Mouse (Mus musculus) CH12.LX (cell line): ENCODE results near the gene Cybc1. TPM values are rescaled to one million over a fixed set of nuclear protein-coding genes. Genes with fewer than 3 reads are reported as not detected.
A peak's percentile ranks its signal among the peaks of the same experiment; 100 is the strongest.

Experiments used
- DNase-seq: peaks from one replicate; pipeline ENCODE4 v3.0.0-alpha.2; 2013; ENCODE audit errors: extremely low read depth
- H3K27ac ChIP-seq: 2 replicates; pipeline ENCODE4 v1.5.1; 2012; ENCODE audit warnings: low read depth, mild to moderate bottlenecking, control low read depth, moderate library complexity; ENCODE audit not compliant: insufficient read depth
- H3K27me3 ChIP-seq: replicated peaks from 2 replicates; pipeline ENCODE3; 2012; ENCODE audit warnings: inconsistent platforms
- H3K36me3 ChIP-seq, 2 experiments: replicated peaks in 1 of 2; 2 replicates each; pipeline versions ENCODE3 to v1.6.1; 2012; ENCODE audit warnings: inconsistent platforms in 1 of 2, low read length in 1 of 2, mild to moderate bottlenecking in 1 of 2, mixed read lengths in 1 of 2, moderate library complexity in 1 of 2; ENCODE audit not compliant: control insufficient read depth in 1 of 2, insufficient read depth in 1 of 2
- H3K4me1 ChIP-seq, 2 experiments: 2 replicates each; pipeline ENCODE4 v1.6.1; 2012; ENCODE audit warnings: inconsistent platforms in 1 of 2, moderate library complexity in 1 of 2; ENCODE audit not compliant: insufficient read depth in 2 of 2, control insufficient read depth in 1 of 2
- H3K4me2 ChIP-seq: 2 replicates; pipeline ENCODE4 v1.6.1; 2012; ENCODE audit warnings: low read depth, mild to moderate bottlenecking, control low read depth; ENCODE audit not compliant: poor library complexity, insufficient read depth, severe bottlenecking
- H3K4me3 ChIP-seq, 3 experiments: fragments of 150-350 bp in 1 of 3; sonication (generic) in 1 of 3; replicated peaks in 1 of 3; 2 replicates each; pipeline versions ENCODE3 to v1.5.1; 2011 to 2012; ENCODE audit warnings: low read depth in 2 of 3, low read length in 2 of 3, mild to moderate bottlenecking in 2 of 3, moderate library complexity in 2 of 3, control low read depth in 1 of 3, improper control_type of control experiment in 1 of 3, inconsistent platforms in 1 of 3, mixed read lengths in 1 of 3; ENCODE audit not compliant: poor library complexity in 1 of 3
- H3K79me2 ChIP-seq: replicated peaks from 2 replicates; pipeline ENCODE4 v1.6.1; 2012; ENCODE audit warnings: mild to moderate bottlenecking, moderate library complexity; ENCODE audit not compliant: control insufficient read depth, poor library complexity, insufficient read depth, severe bottlenecking; ENCODE audit errors: extremely low read depth
- H3K9ac ChIP-seq: 2 replicates; pipeline ENCODE4 v1.6.1; 2012; ENCODE audit warnings: low read depth, mild to moderate bottlenecking, control low read depth, moderate library complexity; ENCODE audit not compliant: insufficient read depth
- H3K9me3 ChIP-seq: replicated peaks from 2 replicates; pipeline ENCODE3; 2012; ENCODE audit warnings: low read length, inconsistent platforms, mixed read lengths
- BHLHE40 ChIP-seq: IDR thresholded peaks from 2 replicates; pipeline ENCODE4 v1.6.1; 2011; ENCODE audit warnings: mild to moderate bottlenecking, low read depth, low read length, improper control_type of control experiment
- CHD1 ChIP-seq: IDR thresholded peaks from 2 replicates; pipeline ENCODE4 v1.6.1; 2012; ENCODE audit warnings: low read depth, low read length, improper control_type of control experiment, inconsistent platforms
- CHD2 ChIP-seq: IDR thresholded peaks from 2 replicates; pipeline ENCODE4 v1.6.1; 2011; ENCODE audit warnings: low read length, improper control_type of control experiment
- CTCF ChIP-seq, 2 experiments: IDR thresholded peaks in 1 of 2; conservative IDR thresholded peaks in 1 of 2; 2 replicates each; pipeline ENCODE4 v1.5.1; 2011 to 2012; ENCODE audit warnings: low read depth in 2 of 2, low read length in 2 of 2, improper control_type of control experiment in 1 of 2, inconsistent platforms in 1 of 2, mild to moderate bottlenecking in 1 of 2, moderate library complexity in 1 of 2
- E2F4 ChIP-seq: IDR thresholded peaks from 2 replicates; pipeline ENCODE4 v1.6.1; 2011; ENCODE audit warnings: low read depth, low read length, improper control_type of control experiment; ENCODE audit not compliant: insufficient replicate concordance
- ELF1 ChIP-seq: IDR thresholded peaks from 2 replicates; pipeline ENCODE4 v1.6.1; 2014; ENCODE audit warnings: low read depth, mild to moderate bottlenecking, inconsistent platforms, low read length, improper control_type of control experiment
- EP300 ChIP-seq: IDR thresholded peaks from 2 replicates; pipeline ENCODE4 v1.6.1; 2011; ENCODE audit warnings: low read length, improper control_type of control experiment
- ETS1 ChIP-seq: conservative IDR thresholded peaks from 2 replicates; pipeline ENCODE4 v1.6.1; 2012; ENCODE audit warnings: low read depth, mild to moderate bottlenecking, inconsistent platforms, low read length, improper control_type of control experiment, moderate library complexity
- GABPA ChIP-seq: IDR thresholded peaks from 2 replicates; pipeline ENCODE4 v1.6.1; 2012; ENCODE audit warnings: low read depth, low read length, improper control_type of control experiment, inconsistent platforms; ENCODE audit not compliant: insufficient replicate concordance
- HCFC1 ChIP-seq: IDR thresholded peaks from 2 replicates; pipeline ENCODE4 v1.6.1; 2012; ENCODE audit warnings: low read depth, mild to moderate bottlenecking, inconsistent platforms, low read length, improper control_type of control experiment
- IRF4 ChIP-seq: IDR thresholded peaks from 2 replicates; pipeline ENCODE4 v1.6.1; 2014; ENCODE audit warnings: low read depth, mild to moderate bottlenecking, inconsistent platforms, low read length, improper control_type of control experiment
- JUN ChIP-seq: IDR thresholded peaks from 2 replicates; pipeline ENCODE4 v1.6.1; 2011; ENCODE audit warnings: low read depth, mild to moderate bottlenecking, low read length, improper control_type of control experiment, moderate library complexity; ENCODE audit not compliant: insufficient read depth
- JUND ChIP-seq: conservative IDR thresholded peaks from 2 replicates; pipeline ENCODE4 v1.6.1; 2011; ENCODE audit warnings: low read depth, low read length, improper control_type of control experiment
- KAT2A ChIP-seq: IDR thresholded peaks from 2 replicates; pipeline ENCODE4 v1.6.1; 2012; ENCODE audit warnings: low read length, improper control_type of control experiment, inconsistent platforms; ENCODE audit not compliant: insufficient replicate concordance
- MAFK ChIP-seq: IDR thresholded peaks from 2 replicates; pipeline ENCODE4 v1.6.1; 2011; ENCODE audit warnings: low read length, improper control_type of control experiment; ENCODE audit not compliant: insufficient replicate concordance
- MAX ChIP-seq: IDR thresholded peaks from 2 replicates; pipeline ENCODE4 v1.6.1; 2011; ENCODE audit warnings: low read length, improper control_type of control experiment
- MAZ ChIP-seq: IDR thresholded peaks from 2 replicates; pipeline ENCODE4 v1.6.1; 2012; ENCODE audit warnings: low read depth, mild to moderate bottlenecking, inconsistent platforms, low read length, improper control_type of control experiment, moderate library complexity
- MEF2A ChIP-seq: IDR thresholded peaks from 2 replicates; pipeline ENCODE4 v1.6.1; 2014; ENCODE audit warnings: low read depth, mild to moderate bottlenecking, inconsistent platforms, low read length, improper control_type of control experiment, borderline replicate concordance
- MXI1 ChIP-seq: IDR thresholded peaks from 2 replicates; pipeline ENCODE4 v1.6.1; 2011; ENCODE audit warnings: mild to moderate bottlenecking, low read depth, low read length, improper control_type of control experiment
- MYC ChIP-seq: IDR thresholded peaks from 2 replicates; pipeline ENCODE4 v1.6.1; 2011; ENCODE audit warnings: low read depth, mild to moderate bottlenecking, improper control_type of control experiment, low read length
- NELFE ChIP-seq: IDR thresholded peaks from 2 replicates; pipeline ENCODE4 v1.6.1; 2011; ENCODE audit warnings: low read depth, low read length, improper control_type of control experiment
- NRF1 ChIP-seq: IDR thresholded peaks from 2 replicates; pipeline ENCODE4 v1.6.1; 2014; ENCODE audit warnings: low read depth, mild to moderate bottlenecking, inconsistent platforms, low read length, improper control_type of control experiment, moderate library complexity
- PAX5 ChIP-seq: IDR thresholded peaks from 2 replicates; pipeline ENCODE4 v1.6.1; 2012; ENCODE audit warnings: low read length, inconsistent platforms, mixed read lengths
- POLR2A ChIP-seq: IDR thresholded peaks from 2 replicates; pipeline ENCODE4 v1.6.1; 2011; ENCODE audit warnings: low read depth, mild to moderate bottlenecking, improper control_type of control experiment, low read length
- POLR2AphosphoS2 ChIP-seq: IDR thresholded peaks from 2 replicates; pipeline ENCODE4 v1.6.1; 2011; ENCODE audit warnings: low read depth, low read length, improper control_type of control experiment
- RAD21 ChIP-seq: IDR thresholded peaks from 2 replicates; pipeline ENCODE4 v1.6.1; 2011; ENCODE audit warnings: low read depth, mild to moderate bottlenecking, low read length, improper control_type of control experiment, moderate library complexity
- RCOR1 ChIP-seq: conservative IDR thresholded peaks from 2 replicates; pipeline ENCODE4 v1.6.1; 2012; ENCODE audit warnings: low read depth, mild to moderate bottlenecking, inconsistent platforms, low read length, improper control_type of control experiment
- SIN3A ChIP-seq: IDR thresholded peaks from 2 replicates; pipeline ENCODE4 v1.6.1; 2012; ENCODE audit warnings: low read length, improper control_type of control experiment, inconsistent platforms
- SMC3 ChIP-seq: IDR thresholded peaks from 2 replicates; pipeline ENCODE4 v1.6.1; 2011; ENCODE audit warnings: low read depth, low read length, improper control_type of control experiment
- TBP ChIP-seq: conservative IDR thresholded peaks from 2 replicates; pipeline ENCODE4 v1.6.1; 2011; ENCODE audit warnings: low read depth, low read length, improper control_type of control experiment
- TCF12 ChIP-seq: IDR thresholded peaks from 2 replicates; pipeline ENCODE4 v1.6.1; 2014; ENCODE audit warnings: low read depth, mild to moderate bottlenecking, inconsistent platforms, low read length, improper control_type of control experiment
- UBTF ChIP-seq: IDR thresholded peaks from 2 replicates; pipeline ENCODE4 v1.6.1; 2012; ENCODE audit warnings: low read depth, mild to moderate bottlenecking, inconsistent platforms, low read length, improper control_type of control experiment, moderate library complexity
- USF1 ChIP-seq: IDR thresholded peaks from 2 replicates; pipeline ENCODE4 v1.6.1; 2014; ENCODE audit warnings: low read depth, mild to moderate bottlenecking, inconsistent platforms, low read length, improper control_type of control experiment
- USF2 ChIP-seq: conservative IDR thresholded peaks from 2 replicates; pipeline ENCODE4 v1.6.1; 2011; ENCODE audit warnings: low read depth, low read length, improper control_type of control experiment
- ZC3H11A ChIP-seq: IDR thresholded peaks from 2 replicates; pipeline ENCODE4 v1.6.1; 2012; ENCODE audit warnings: low read depth, mild to moderate bottlenecking, inconsistent platforms, low read length, improper control_type of control experiment
- ZKSCAN1 ChIP-seq: IDR thresholded peaks from 2 replicates; pipeline ENCODE4 v1.6.1; 2012; ENCODE audit warnings: low read depth, inconsistent platforms, low read length, improper control_type of control experiment, borderline replicate concordance
- ZMIZ1 ChIP-seq: IDR thresholded peaks from 2 replicates; pipeline ENCODE4 v1.6.1; 2012; ENCODE audit warnings: low read depth, mild to moderate bottlenecking, inconsistent platforms, low read length, improper control_type of control experiment
- ZNF384 ChIP-seq: IDR thresholded peaks from 2 replicates; pipeline ENCODE4 v1.6.1; 2012; ENCODE audit warnings: low read depth, low read length, improper control_type of control experiment, inconsistent platforms
- dilution Hi-C: fragments of 300-500 bp; cut with MboI; formaldehyde crosslinking; loops from 2 replicates; pipeline ENCODE4 v1.14.3; 2020; ENCODE audit warnings: low sequenced_read_pairs; ENCODE audit not compliant: extremely low pct_unique_long_range_greater_than_20kb, extremely low pct_ligation_motif_present
- in situ Hi-C: fragments of 300-500 bp; cut with MboI; formaldehyde crosslinking; loops from 3 replicates; pipeline ENCODE4 v1.14.3; 2019; ENCODE audit warnings: low sequenced_read_pairs, low pct_ligation_motif_present, low pct_unique_long_range_greater_than_20kb, mixed read lengths
- polyA plus RNA-seq: library from polyadenylated mRNA; unstranded; fragments of >175 nt; gene quantifications from 2 replicates; pipeline ENCODE4 v1.2.1, GENCODE M21; 2012; ENCODE audit warnings: low read depth; ENCODE audit not compliant: insufficient read length
- total RNA-seq, 2 experiments: library from RNA; depleted of rRNA; stranded (reverse); fragments of 300-350 nt in 1 of 2; fragments of >200 nt in 1 of 2; gene quantifications; 2 replicates each; pipeline ENCODE4 v1.2.3; 2012 to 2014

The Cybc1 gene
- total RNA-seq (2012; rRNA removed), result 50.0 and 51.6 TPM in 2 replicates
- 60.3 and 60.9 TPM in 2 replicates for total RNA-seq (2014; rRNA removed)
- polyA plus RNA-seq, result 52.9 and 57.4 TPM in 2 replicates

GRCm38 (mm10) chr11:121229018-121229439, at the start of gene Cybc1:
TSS of gene Cybc1 (minus strand) at chr11:121229322.
- Histone ChIP-seq H3K27me3 (no peaks in the 10 kb centered on the region), H3K36me3 (peaks cover 34 to 40% of the 10 kb centered on the region in 2 experiments), H3K9me3 (no peaks in the 10 kb centered on the region), H3K27ac (peak within 1 kb of the TSS; percentile 86), H3K9ac (peak within 1 kb of the TSS; percentile 71), H3K79me2 (peaks cover 16% of the 10 kb centered on the region), H3K4me3 (peak within 1 kb of the TSS; percentile 60 to 96 (median 81)), H3K4me2 (peak within 1 kb of the TSS; percentile 88), H3K4me1 (peaks cover 13 to 39% of the 10 kb centered on the region in 2 experiments)
- TF ChIP-seq EP300 (no peak), TCF12 (peak; percentile 72), JUN (no peak), POLR2A (peak; percentile 88), RAD21 (no peak), RCOR1 (no peak), HCFC1 (peak; percentile 68), CHD1 (no peak), NRF1 (peak; percentile 45), MYC (no peak), ETS1 (no peak), ZC3H11A (no peak), MAX (0 out of 2 replicates have a peak, but pooled peaks have one; percentile 6), ELF1 (peak; percentile 99), KAT2A (no peak), SMC3 (no peak), SIN3A (peak; percentile 87), PAX5 (no peak), MAZ (no peak), TBP (no peak), ZNF384 (no peak), NELFE (peak; percentile 94), MEF2A (no peak), POLR2AphosphoS2 (peak; percentile 84; the same call in 1 of the 2 replicates), MXI1 (peak; percentile 59; the same call in 1 of the 2 replicates), E2F4 (no peak), UBTF (no peak), CHD2 (no peak), MAFK (no peak), IRF4 (peak; percentile 60), ZMIZ1 (peak; percentile 79), BHLHE40 (no peak), ZKSCAN1 (no peak), USF2 (no peak), USF1 (no peak), GABPA (no peak), JUND (no peak), CTCF (conservative IDR thresholded peaks at IDR 0.05 in 1 of 2, IDR thresholded peaks at IDR 0.05 in 1 of 2; ENCODE audit: low read depth in 2 of 2, low read length in 2 of 2) (no peak)
- DNase-seq, result peak; percentile 94
- dilution Hi-C loops (no loop called here), in situ Hi-C loops (no loop called here)
